ENCODE assay signal across 8 mouse cellular contexts in the genomic region with DNA sequence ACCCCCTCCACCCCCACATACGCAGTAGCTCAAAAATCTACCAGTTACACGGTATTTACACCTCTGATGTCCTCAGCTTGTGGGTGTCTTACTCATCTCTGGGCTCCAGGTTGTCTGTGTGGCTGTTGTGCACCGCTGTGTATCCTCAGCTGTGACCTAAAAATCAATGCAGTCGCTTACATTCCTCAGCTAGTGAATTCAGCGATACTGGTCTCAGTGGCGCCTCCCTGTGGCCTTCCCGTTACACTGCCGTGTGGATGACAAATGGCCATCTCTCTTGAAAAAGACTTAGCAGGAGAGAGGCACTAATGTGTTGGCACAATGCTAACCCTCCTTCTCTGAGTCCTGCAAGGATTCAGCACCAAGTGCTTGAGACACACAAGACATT.
DNase-seq lines count a peak whose midpoint lies in the region; ATAC-seq and TF ChIP-seq lines count a peak whose summit lies in the region.

No protein-coding gene starts in this region.

- H3K27me3 ChIP-seq in heart, postnatal 0 days (ENCODE audit: control insufficient read depth, insufficient read depth, low read length), result no peaks in the 10 kb centered on the region

- no peaks in the 10 kb centered on the region for H3K36me3 ChIP-seq in heart, postnatal 0 days (replicated peaks; ENCODE audit: control insufficient read depth, insufficient read depth, low read length)

- TF ChIP-seq CTCF in heart, postnatal 0 days (IDR thresholded peaks at IDR 0.05; ENCODE audit: low read depth), result peak; percentile 71

- no peak overlapping the region for H3K27ac ChIP-seq in heart, postnatal 0 days (ENCODE audit: low read depth)

- 44% methylated on average over 8 of the region's 8 CpGs for WGBS in heart, postnatal 0 days

- no peak overlapping the region for H3K9ac ChIP-seq in heart, postnatal 0 days (replicated peaks; ENCODE audit: low read depth, low read length)

- H3K4me2 ChIP-seq in heart, postnatal 0 days (ENCODE audit: low read depth, low read length), result no peak overlapping the region

- TF ChIP-seq EP300 in heart, postnatal 0 days (IDR thresholded peaks at IDR 0.05; ENCODE audit: low read depth), result no peak

- no peaks in the 10 kb centered on the region for H3K9me3 ChIP-seq in heart, postnatal 0 days (replicated peaks; ENCODE audit: control insufficient read depth, low read length)

- ATAC-seq in heart, postnatal 0 days (ENCODE audit: insufficient read depth, low read depth), result peak; percentile 19; the same call in 1 of the 2 replicates
- 0 out of 2 replicates have a peak, but pooled peaks have one; percentile 15 for ATAC-seq in common myeloid progenitor, adult 5-6 weeks (replicated peaks; ENCODE audit: low read depth, poor library complexity, severe bottlenecking)

- H3K4me3 ChIP-seq in heart, postnatal 0 days (ENCODE audit: low read depth, low read length), result no peak overlapping the region

- DNase-seq in heart, postnatal 0 days (ENCODE audit: low spot score), result no peak
- DNase-seq in heart, adult 8-10 months (ENCODE audit: low spot score), result no peak
- peak; percentile 85 for DNase-seq in adipocyte (ENCODE audit: low spot score)
- peak; percentile 39 to 47 for DNase-seq in gastrocnemius, adult 8-10 months (ENCODE audit: low spot score in 2 of 2)
- DNase-seq in layer of hippocampus, adult 8-10 months (ENCODE audit: low spot score in 2 of 2), result peak; percentile 73 to 77
- DNase-seq in lung, postnatal 14 days, result peak; percentile 75
- peak; percentile 74 for DNase-seq in skeletal muscle tissue, adult 2 months (ENCODE audit: low read depth, low spot score)

- peaks cover 19% of the 10 kb centered on the region for H3K4me1 ChIP-seq in heart, postnatal 0 days (ENCODE audit: control insufficient read depth, insufficient read depth)

Comparison
In these comparisons a context has a peak if more than half of its experiments do, and no peak if none do; other contexts are left out.
1. DNase-seq: peak in adipocyte (single experiment), gastrocnemius, adult 8-10 months (2 of 2), layer of hippocampus, adult 8-10 months (2 of 2), lung, postnatal 14 days (single experiment) and skeletal muscle tissue, adult 2 months (single experiment); none in heart, postnatal 0 days (single experiment) and heart, adult 8-10 months (single experiment).